Mouse (Mus musculus): Measurements from ENCODE around the gene Trak1.

The Trak1 gene

DNA sequence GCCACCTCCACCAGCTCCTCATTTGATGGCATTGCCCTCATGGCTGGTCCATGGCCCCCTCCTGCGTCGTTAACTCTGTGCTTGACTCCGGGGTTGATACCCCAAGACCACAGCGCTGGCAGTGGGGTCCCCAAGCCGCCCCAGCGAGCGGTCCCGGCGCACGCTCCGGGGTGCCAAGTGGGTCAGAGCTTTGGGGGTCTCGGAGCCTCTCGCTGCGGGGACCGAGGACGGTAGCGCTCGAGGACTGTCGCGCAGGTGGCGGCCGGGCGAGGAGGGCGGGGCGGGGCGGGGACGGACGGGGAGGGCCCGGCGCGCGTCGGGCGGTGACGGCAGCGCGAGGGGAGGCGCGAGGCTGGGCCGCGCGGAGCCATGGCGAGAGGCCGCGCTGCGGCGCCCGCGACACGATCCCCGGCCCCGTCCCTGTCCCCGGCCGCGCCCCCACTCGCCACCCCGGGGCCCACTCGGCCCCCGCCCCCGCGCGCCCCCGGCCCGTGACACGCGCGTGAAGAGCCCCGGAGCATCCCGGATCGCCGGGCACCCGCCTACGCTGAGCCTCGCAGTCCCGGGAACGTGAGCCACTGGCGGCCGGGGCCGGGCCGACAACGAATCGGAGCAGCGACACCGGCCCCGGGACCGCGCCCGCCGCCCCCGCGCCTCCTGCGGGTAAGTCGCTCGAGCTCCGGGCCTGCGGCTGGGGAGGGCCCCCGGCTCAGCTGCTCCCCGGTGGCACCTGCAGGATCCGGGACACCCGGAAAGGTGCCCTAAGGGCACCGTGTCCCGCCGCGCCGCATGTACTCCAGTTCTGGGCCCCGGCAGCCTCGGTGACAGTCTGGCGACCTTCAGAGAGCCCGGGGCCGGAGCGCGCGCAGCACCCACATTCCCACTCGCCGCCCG is at the start of gene Trak1:
Gene Trak1, plus strand, starts transcription at position 332 of the 894 bp plus-strand sequence.
- peak in 1 of 2 experiments; percentile 40 for DNase-seq (ENCODE audit: low spot score in 2 of 2)

DNA sequence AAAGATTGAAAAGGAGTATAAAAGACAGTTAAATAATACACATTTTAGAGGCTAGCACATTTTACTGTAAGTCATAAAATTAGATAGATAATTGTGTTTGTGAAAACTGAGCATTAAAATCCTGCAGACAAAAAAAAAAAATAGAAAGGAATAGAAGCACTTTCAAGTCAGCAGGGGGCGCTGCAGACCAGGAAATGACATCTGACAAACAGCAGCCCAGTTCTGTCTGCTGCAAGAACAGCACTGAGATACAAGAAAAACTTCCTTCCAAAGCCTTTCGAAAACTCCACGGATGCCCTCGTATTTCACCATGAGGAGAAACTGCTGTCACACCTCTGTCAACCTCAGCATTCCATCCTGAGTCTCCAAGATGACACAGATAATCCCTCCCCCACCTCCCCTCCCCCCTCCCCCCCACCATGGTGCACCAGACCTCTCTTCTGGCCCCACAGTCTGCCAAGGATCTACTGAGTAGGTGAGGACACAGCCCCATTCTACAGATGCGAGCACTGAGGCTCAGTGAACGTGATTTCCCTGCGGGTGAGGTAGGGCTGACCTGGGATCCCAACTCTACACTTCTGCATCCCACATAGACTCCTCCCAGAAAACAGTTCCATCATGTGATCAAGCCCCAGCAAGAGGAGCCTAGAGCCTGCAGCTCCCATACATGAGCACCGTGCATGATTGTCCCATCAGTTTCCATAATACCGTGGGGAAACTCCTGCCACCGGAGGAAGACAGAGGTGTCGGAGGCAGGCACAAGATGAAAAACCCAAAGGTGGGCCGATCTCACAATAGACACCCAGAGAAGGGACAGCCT is 49.1 kb upstream of the Trak1 start:
- peak; percentile 82 to 86 for DNase-seq (ENCODE audit: low spot score in 2 of 2)

GRCm38 (mm10) chr9:121249805-121250204 is 47.5 kb upstream of the Trak1 start:
- DNase-seq (ENCODE audit: low spot score in 2 of 2) = peak in 1 of 2 experiments; percentile 5

GRCm38 (mm10) chr9:121250854-121251253 is 46.4 kb upstream of the Trak1 start:
- DNase-seq (ENCODE audit: low spot score in 2 of 2) = peak in 1 of 2 experiments; percentile 0

- peak in 1 of 2 experiments; percentile 20 for DNase-seq (ENCODE audit: low spot score in 2 of 2)
These were observed 43.3 kb upstream of the Trak1 start for GRCm38 (mm10) chr9:121253983-121254382.

DNA sequence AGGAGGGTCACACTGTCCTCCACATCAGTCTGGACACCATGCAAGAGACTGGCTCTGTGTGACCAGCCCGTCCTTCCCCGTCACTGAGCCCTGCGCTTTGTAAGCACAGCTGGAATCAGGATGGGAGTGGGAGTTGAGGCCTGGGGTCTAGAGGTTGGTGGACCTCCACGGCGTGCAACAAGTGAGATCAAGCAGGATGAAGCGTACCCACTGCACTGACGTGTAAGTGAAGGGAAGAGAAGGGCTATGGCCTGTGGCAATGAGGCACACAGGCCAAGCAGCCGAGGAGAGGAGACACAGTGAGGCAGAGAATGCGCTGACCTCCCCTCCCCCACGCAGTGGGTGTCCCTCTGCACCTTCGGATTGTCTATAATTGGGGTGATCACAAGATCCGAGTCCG is 42.5 kb upstream of the Trak1 start:
- no peak for DNase-seq (ENCODE audit: low spot score in 2 of 2)

DNA sequence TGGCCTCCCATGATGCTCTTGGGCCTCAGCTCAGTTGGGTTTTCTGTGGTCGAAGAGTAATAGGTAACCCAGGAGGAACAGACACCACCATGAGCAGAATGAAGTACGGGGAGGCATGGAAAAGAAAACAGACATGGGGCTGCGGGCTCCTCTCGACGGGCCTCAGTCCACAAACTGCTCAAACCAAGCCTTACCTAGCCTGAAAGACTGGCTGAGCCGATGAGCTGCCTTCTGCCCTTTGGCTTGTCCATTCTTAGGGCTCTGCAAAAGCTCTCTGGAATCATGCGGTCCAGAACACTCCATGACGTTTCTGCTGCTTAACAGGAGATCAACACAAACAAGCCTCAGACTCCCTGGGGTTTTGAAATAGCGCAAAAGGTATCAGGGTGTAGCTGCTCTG is 40.2 kb upstream of the Trak1 start:
- no peak for DNase-seq (ENCODE audit: low spot score in 2 of 2)

- no peak for DNase-seq (ENCODE audit: low spot score in 2 of 2)
These were observed 32.0 kb upstream of the Trak1 start for GRCm38 (mm10) chr9:121265307-121265706.

DNA sequence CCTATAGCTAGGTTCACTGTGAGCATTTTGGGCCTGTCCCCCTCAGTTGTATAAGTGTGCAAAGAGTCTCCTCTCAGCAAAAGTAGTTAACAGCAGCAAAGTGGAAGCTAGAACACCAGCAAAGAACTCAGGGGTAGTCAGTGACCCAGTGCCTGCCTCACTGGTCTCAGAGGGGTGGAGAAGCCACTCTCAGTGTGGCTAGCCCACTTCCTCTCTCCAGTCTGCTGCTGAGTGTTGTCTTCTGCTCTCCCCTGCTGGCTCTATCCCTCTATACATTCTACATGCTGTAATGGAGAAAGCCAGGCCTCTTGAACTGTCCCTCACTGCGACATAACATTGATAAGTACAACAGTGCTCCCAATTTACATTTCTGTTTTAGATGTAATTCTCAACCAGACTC is 26.2 kb upstream of the Trak1 start:
- no peak for DNase-seq (ENCODE audit: low spot score in 2 of 2)

- DNase-seq (ENCODE audit: low spot score in 2 of 2) = no peak
These were observed 25.7 kb upstream of the Trak1 start for GRCm38 (mm10) chr9:121271561-121271960.

DNA sequence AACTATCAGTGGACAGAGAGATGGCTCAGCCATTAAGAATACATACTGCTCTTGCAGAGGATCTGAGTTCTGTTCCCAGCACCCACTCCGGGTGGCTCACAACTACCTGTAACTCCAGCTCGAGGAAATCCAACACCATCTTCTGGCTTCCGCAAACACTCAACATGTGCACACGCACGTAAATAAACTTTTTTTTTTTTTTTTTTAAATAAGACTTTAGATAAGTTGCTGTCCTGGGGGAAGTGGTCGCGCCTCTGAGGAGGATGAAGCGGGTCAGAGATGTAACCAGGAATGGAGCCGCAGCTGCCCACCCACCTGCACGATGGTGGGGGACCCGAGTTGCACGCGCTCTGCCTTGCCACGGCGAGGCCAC is 20.6 kb upstream of the Trak1 start:
- DNase-seq (ENCODE audit: low spot score in 2 of 2) = no peak

GRCm38 (mm10) chr9:121277118-121278060 is 19.9 kb upstream of the Trak1 start, which contains the start of gene Ulk4:
Ulk4 (minus strand) TSS chr9:121277197.
- peak; percentile 96 for DNase-seq (ENCODE audit: low spot score in 2 of 2)

DNA sequence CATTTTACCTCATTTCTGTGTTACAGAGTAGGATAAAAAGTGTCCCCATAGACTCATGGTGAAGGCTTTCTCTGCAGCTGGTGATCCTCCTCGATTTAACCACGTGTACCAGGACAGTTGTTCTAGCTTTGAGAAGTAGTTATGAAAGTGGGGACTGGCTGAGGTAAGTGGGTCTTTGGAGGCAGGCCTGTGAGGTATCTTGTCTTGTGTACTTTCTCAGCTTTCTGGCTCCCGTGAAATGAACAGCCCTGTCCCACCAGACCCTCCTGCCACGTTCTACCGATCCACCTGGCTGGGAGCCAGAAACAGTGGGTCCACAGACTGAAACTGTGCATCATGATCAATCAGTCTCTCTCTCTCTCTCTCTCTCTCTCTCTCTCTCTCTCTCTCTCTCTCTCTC is 18.1 kb upstream of the Trak1 start:
- DNase-seq (ENCODE audit: low spot score in 2 of 2) = no peak

GRCm38 (mm10) chr9:121281891-121282290 is 15.4 kb upstream of the Trak1 start:
- DNase-seq (ENCODE audit: low spot score in 2 of 2) = no peak

DNA sequence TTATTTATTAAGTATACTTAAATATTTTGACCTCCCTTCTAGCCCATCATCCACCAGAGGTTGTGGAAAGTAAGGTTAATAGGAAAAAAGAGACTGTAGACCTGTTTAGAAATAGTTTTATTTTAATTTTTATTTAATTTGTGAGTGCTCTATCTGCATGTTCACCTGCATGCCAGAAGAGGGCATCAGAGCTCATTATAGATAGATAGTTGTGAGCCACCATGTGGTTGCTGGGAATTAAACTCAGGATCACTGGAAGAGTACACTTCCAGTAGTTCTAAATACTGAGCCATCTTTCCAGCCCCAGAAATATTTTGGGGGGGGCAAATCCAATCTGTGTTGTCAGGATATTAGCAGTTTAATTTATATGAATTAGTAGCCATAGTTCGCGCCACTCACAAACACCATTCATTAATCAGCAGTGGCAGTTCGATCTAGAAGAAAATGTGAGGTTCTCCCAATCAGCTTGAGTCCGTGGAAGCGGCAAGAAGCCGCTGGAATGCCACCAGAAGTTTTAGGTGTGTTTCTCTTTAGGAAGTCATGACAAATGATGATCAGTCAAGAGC is 13.6 kb upstream of the Trak1 start:
- no peak for DNase-seq (ENCODE audit: low spot score in 2 of 2)

DNA sequence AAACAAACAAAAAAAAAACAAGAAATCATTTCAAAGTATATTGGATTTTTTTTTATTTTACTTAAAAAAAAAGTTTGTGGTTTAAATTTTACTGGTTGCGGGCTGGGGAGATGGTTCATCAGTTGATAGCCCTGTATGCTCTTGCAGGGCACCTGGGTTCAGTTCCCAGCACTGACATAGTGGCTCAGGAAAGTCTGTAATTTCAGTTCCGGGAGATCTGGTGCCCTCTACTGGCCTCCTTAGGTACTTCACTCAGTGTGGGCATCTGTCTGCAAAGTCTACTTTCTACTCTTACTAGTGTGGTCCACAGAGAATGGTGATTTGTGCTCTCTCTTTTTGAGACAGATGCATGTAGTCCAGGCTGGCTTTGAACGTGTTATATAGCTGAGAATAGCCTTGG is 12.9 kb upstream of the Trak1 start:
- no peak for DNase-seq (ENCODE audit: low spot score in 2 of 2)

GRCm38 (mm10) chr9:121285341-121286324 is 11.7 kb upstream of the Trak1 start:
- DNase-seq (ENCODE audit: low spot score in 2 of 2) = peak; percentile 55 to 64

GRCm38 (mm10) chr9:121286325-121286901 is 10.9 kb upstream of the Trak1 start:
- DNase-seq (ENCODE audit: low spot score in 2 of 2) = no peak

DNA sequence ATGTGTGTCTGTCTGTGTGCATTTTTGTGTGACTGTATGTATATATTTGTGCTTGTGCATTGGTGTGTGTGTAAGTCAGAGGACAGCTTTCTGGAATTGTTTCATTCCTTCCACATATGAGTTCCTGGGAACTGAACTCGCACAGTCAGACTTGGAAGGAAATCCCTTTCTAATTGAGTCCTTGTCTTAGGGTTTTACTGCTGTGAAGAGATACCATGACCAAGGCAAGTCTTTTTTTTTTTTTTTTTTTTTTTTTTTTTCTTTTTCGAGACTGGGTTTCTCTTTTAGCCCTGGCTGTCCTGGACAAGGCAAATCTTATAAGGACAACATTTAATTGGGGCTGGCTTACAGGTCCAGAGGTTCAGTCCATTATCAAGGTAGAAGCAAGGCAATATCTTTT is 6.0 kb upstream of the Trak1 start:
- DNase-seq (ENCODE audit: low spot score in 2 of 2) = no peak

DNA sequence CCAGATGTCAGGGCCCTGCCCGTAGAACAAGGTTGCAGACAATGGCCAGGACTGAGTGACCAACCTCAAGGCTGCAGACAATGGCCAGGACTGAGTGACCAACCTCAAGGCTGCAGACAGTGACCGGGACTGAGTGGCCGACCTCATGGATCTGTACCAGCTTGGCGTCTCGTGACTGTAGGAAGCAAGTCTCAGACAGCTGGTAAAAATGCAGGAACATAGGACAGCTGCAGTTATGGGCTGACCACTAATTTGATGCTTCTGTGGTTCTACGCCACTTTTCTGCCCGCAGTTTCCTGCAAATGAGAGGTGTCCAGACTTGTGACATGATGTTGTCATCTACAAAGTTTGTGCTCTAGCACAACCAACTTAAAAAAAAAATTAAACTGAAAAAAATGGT is 4.1 kb upstream of the Trak1 start:
- no peak for DNase-seq (ENCODE audit: low spot score in 2 of 2)

Measured in frontal cortex, postnatal 36 days (tissue).